Mouse (Mus musculus) heart, adult 2 months (tissue): ENCODE results near the gene Dcaf6.

Experiments used
- CTCF ChIP-seq: fragments of 200-600 bp; IDR thresholded peaks from 2 replicates; pipeline ENCODE4 v1.8.1; 2022; ENCODE audit warnings: antibody characterized with exemption, mild to moderate bottlenecking, moderate library complexity
- POLR2A ChIP-seq: fragments of 200-500 bp; IDR thresholded peaks from 2 replicates; pipeline ENCODE4 v1.6.1; 2011; ENCODE audit warnings: mild to moderate bottlenecking, low read depth, low read length, control low read depth; ENCODE audit not compliant: insufficient read depth

DNA sequence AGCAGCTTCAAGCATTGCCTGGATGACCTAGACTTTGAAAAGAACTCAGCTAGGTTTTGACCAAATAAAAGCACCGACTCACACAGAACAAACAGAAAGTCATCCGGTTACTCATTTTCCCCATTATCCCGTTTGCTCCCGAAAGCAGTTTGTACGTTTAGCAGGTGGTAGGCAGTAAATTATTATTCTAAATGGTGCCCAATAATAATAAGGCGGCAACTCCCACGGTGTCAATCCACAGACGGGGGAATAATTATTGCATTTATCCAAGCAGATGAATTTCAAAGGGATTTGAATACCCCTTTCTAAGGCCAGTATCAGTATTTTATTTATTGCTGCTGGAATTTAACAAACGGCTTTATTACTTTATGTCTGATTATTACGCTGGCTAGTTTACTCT, 179.5 kb downstream of the Dcaf6 start:
- TF ChIP-seq CTCF: no peak
- no peak for TF ChIP-seq POLR2A
